Mouse (Mus musculus): Measurements from ENCODE around the gene Gm597. TPM values are rescaled to one million over a fixed set of nuclear protein-coding genes. Genes with fewer than 3 reads are reported as not detected.

The Gm597 gene
- polyA plus RNA-seq (2016; fragmentation: Nextera tagmentation; extraction: Ambion mirVana) = not detected in 2 replicates

DNA sequence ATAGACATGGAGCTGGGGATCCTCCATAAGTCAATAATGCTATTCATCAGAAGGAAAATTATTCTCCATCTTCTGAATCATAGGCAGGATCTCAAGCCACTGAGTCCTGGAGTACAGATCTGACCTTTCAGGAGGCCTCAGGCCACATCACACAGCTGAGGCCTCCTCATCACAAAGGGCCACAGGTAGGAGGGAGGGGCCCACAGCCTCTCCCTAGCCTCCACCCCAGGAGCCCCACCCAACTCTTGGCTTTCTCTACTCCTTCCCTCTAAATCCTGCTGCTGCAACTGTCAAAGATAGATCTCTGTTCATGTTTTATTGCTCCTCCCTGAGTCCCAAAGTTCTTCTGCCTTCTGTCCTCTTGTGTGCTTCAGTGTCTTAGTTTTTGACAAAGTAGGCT lies at the start of gene Gm597:
Gene Gm597 (minus strand): TSS at position 101 of the 400 bp plus-strand sequence.
- H3K4me1 ChIP-seq = no peaks in the 10 kb centered on the region
- H3K27ac ChIP-seq = no peak within 1 kb of the TSS
- no peak within 1 kb of the TSS for H3K4me3 ChIP-seq
- no peak within 1 kb of the TSS for H3K9ac ChIP-seq
- H3K9me3 ChIP-seq = no peaks in the 10 kb centered on the region
- ATAC-seq (ENCODE audit: insufficient number of reproducible peaks, insufficient read depth, low FRiP score, low TSS enrichment) = no peak
- no peak within 1 kb of the TSS for H3K4me2 ChIP-seq (replicated peaks)
- no peaks in the 10 kb centered on the region for H3K27me3 ChIP-seq
- no peaks in the 10 kb centered on the region for H3K36me3 ChIP-seq

DNA sequence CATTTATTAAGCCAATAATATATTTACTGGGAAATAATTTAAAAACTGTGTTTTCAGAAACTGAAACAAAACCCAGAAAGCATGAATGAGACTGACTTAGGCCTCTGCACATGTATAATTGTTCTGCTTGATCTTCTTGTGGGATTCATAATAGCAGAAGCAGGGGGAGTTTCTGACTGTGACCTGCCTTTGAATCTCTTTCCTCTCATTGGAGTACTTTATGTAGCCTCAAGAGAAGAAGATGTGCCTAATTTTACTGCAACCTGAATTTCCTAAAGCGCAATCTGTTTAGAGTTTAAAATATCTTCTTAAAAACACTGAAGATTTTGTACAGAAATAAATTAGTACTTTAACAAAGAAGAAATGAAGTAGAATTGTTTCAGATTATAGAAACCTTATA lies 27.6 kb upstream of the Gm597 start:
- no peak for ATAC-seq (ENCODE audit: insufficient number of reproducible peaks, insufficient read depth, low FRiP score, low TSS enrichment)
- no peak overlapping the region for H3K4me2 ChIP-seq (replicated peaks)
- H3K27me3 ChIP-seq = no peaks in the 10 kb centered on the region
- H3K9me3 ChIP-seq = no peaks in the 10 kb centered on the region
- H3K36me3 ChIP-seq = no peaks in the 10 kb centered on the region
- H3K9ac ChIP-seq = no peak overlapping the region
- no peak overlapping the region for H3K4me3 ChIP-seq
- 94% methylated on average over 1 of the region's 1 CpGs for WGBS
- H3K27ac ChIP-seq = no peak overlapping the region
- no peaks in the 10 kb centered on the region for H3K4me1 ChIP-seq

DNA sequence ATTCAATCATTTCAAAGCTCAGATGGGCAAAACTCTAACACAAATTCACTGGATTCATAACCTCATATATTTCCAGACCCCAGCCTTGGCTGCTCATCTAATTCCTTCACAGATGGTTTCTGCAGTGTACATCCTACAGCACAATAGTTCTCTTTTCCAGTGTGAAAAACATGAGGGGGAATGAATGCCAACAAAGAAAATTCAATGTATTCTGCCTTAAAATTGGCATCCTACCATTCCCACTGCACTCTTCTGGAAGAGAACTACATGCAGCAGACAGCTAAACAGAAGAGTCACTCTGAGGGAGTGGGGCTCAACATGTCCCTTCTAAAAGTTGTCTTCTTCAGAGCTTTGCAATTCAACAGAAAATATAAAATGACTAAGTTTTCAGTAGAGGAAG lies 26.6 kb upstream of the Gm597 start:
- H3K4me2 ChIP-seq (replicated peaks) = no peak overlapping the region

DNA sequence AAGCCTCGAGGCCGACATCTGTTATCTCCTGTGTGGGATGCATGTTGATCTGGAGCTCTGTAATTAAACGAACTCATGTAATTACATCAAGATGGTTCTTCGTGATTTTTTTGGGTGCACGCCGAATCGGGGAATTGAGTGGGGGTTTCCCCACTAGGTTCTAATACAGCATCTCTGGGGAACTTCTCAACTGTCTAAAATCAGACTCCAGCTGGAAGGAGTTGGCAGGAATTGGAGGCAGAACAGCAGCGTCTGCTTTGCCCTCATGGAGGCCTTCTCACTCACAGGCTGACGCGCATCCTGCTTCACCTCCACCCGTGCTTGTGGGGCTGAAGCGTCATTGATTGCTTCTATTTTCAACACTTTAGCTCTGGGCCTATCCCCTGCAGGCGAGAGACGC lies 20.8 kb upstream of the Gm597 start:
- no peaks in the 10 kb centered on the region for H3K9me3 ChIP-seq
- H3K9ac ChIP-seq = no peak overlapping the region
- H3K27me3 ChIP-seq = no peaks in the 10 kb centered on the region
- H3K4me1 ChIP-seq = no peaks in the 10 kb centered on the region
- no peak overlapping the region for H3K27ac ChIP-seq
- H3K4me2 ChIP-seq (replicated peaks) = no peak overlapping the region
- H3K4me3 ChIP-seq = no peak overlapping the region
- H3K36me3 ChIP-seq = no peaks in the 10 kb centered on the region
- 82% methylated on average over 14 of the region's 14 CpGs for WGBS
- ATAC-seq (ENCODE audit: insufficient number of reproducible peaks, insufficient read depth, low FRiP score, low TSS enrichment) = no peak

More for the DNA sequence above, 26.6 kb upstream of the Gm597 start:
- H3K4me3 ChIP-seq = no peak overlapping the region
- no peak overlapping the region for H3K9ac ChIP-seq
- H3K4me1 ChIP-seq = no peaks in the 10 kb centered on the region
- no peak for ATAC-seq (ENCODE audit: insufficient number of reproducible peaks, insufficient read depth, low FRiP score, low TSS enrichment)
- H3K27me3 ChIP-seq = no peaks in the 10 kb centered on the region
- no peaks in the 10 kb centered on the region for H3K9me3 ChIP-seq
- H3K27ac ChIP-seq = no peak overlapping the region
- H3K36me3 ChIP-seq = no peaks in the 10 kb centered on the region

Data from embryonic facial prominence, embryonic 12.5 days (tissue).